Mouse (Mus musculus) midbrain, embryonic 11.5 days (tissue): ENCODE measurements around the gene Rbbp9. TPM values are rescaled to one million over a fixed set of nuclear protein-coding genes. Genes with fewer than 3 reads are reported as not detected.
"Not testable (repeated sequence)": the region's sequence is repeated elsewhere in the genome, so short reads cannot be mapped to it uniquely, and the experiment has no call there.

Experiments
- ATAC-seq: fragments of 200-750 bp; cut with Nextera tagmentation; 2 replicates; pipeline ENCODE4 v1.8.0; 2017; ENCODE audit warnings: moderate TSS enrichment, moderate library complexity; ENCODE audit not compliant: low FRiP score
- DNase-seq: peaks from one replicate; pipeline ENCODE4 v3.0.0; 2015; ENCODE audit warnings: low spot score; ENCODE audit errors: missing footprints
- H3K27ac ChIP-seq: fragments of 300-500 bp; sonication (generic); 2 replicates; pipeline ENCODE4 v1.5.1; 2014; ENCODE audit warnings: low read depth, low read length
- H3K27me3 ChIP-seq: fragments of 300-500 bp; sonication (generic); 2 replicates; pipeline ENCODE4 v1.6.1; 2014; ENCODE audit warnings: mild to moderate bottlenecking, low read length, moderate library complexity, mixed read lengths; ENCODE audit not compliant: control insufficient read depth, insufficient read depth
- H3K36me3 ChIP-seq: fragments of 300-500 bp; sonication (generic); 2 replicates; pipeline ENCODE4 v1.6.1; 2014; ENCODE audit warnings: mild to moderate bottlenecking, low read length, moderate library complexity, mixed read lengths; ENCODE audit not compliant: control insufficient read depth, insufficient read depth
- H3K4me1 ChIP-seq: fragments of 300-500 bp; sonication (generic); 2 replicates; pipeline ENCODE4 v1.6.1; 2014; ENCODE audit warnings: low read length; ENCODE audit not compliant: control insufficient read depth, insufficient read depth
- H3K4me2 ChIP-seq: fragments of 300-500 bp; sonication (generic); 2 replicates; pipeline ENCODE4 v1.6.1; 2014; ENCODE audit warnings: mild to moderate bottlenecking, moderate library complexity
- H3K4me3 ChIP-seq: fragments of 300-500 bp; sonication (generic); 2 replicates; pipeline ENCODE4 v1.5.1; 2014; ENCODE audit warnings: low read depth, low read length
- H3K9ac ChIP-seq: fragments of 300-500 bp; sonication (generic); 2 replicates; pipeline ENCODE4 v1.6.1; 2014; ENCODE audit warnings: low read length
- H3K9me3 ChIP-seq: fragments of 300-500 bp; sonication (generic); 2 replicates; pipeline ENCODE4 v1.6.1; 2016; ENCODE audit warnings: low read length; ENCODE audit not compliant: control insufficient read depth
- WGBS: fragments of 180-500 bp; shearing (Covaris S2); extraction: QIAGEN DNeasy Blood & Tissue Kit; methylation state at CpG from one replicate; pipeline ENCODE4 v1.1.7; 2014; 5-methylcytosine and 5-hydroxymethylcytosine counted together
- polyA plus RNA-seq: library from polyadenylated mRNA; unstranded; fragments of >200 nt; fragmentation: Nextera tagmentation; extraction: Ambion mirVana; gene quantifications from 2 replicates; pipeline ENCODE4 v1.2.1, GENCODE M21; 2014

Rbbp9 gene
- 75.9 and 78.0 TPM in 2 replicates for polyA plus RNA-seq

- Histone ChIP-seq H3K9me3 (no peaks in the 10 kb centered on the region), H3K27ac (no peak within 1 kb of the TSS), H3K4me1 (peaks cover 6% of the 10 kb centered on the region; the same call in 1 of the 2 replicates), H3K9ac (peak within 1 kb of the TSS; percentile 82), H3K36me3 (no peaks in the 10 kb centered on the region), H3K4me2 (peak within 1 kb of the TSS; percentile 59), H3K4me3 (peak within 1 kb of the TSS; percentile 50), H3K27me3 (no peaks in the 10 kb centered on the region)
- DNase-seq = peak; percentile 97
- under 1% methylated on average over 17 of the region's 17 CpGs for WGBS
- ATAC-seq = peak; percentile 98
These were observed at the start of gene Rbbp9 for GRCm38 (mm10) chr2:144550529-144550928. Rbbp9 (minus strand) TSS chr2:144550869.

- no peak within 1 kb of the TSS for H3K27ac ChIP-seq
- peak within 1 kb of the TSS; percentile 92 for H3K9ac ChIP-seq
- ATAC-seq = peak; percentile 94
- H3K4me3 ChIP-seq = peak within 1 kb of the TSS; percentile 58
- H3K9me3 ChIP-seq = no peaks in the 10 kb centered on the region
- H3K4me2 ChIP-seq = peak within 1 kb of the TSS; percentile 71
- H3K36me3 ChIP-seq = no peaks in the 10 kb centered on the region
- WGBS = 2% methylated on average over 50 of the region's 50 CpGs
- H3K27me3 ChIP-seq = no peaks in the 10 kb centered on the region
- peak; percentile 98 for DNase-seq
- no peaks in the 10 kb centered on the region for H3K4me1 ChIP-seq
These were observed 49.4 kb upstream of the Rbbp9 start, which contains the start of gene Dtd1 for GRCm38 (mm10) chr2:144599831-144600687. Dtd1 (plus strand) TSS chr2:144599897.

GRCm38 (mm10) chr2:144598006-144598405 is 47.3 kb upstream of the Rbbp9 start:
- DNase-seq (peak; percentile 49), ATAC-seq (no peak)
- peaks cover 4% of the 10 kb centered on the region for H3K4me1 ChIP-seq
- H3K27ac ChIP-seq = no peak overlapping the region
- H3K4me2 ChIP-seq = no peak overlapping the region
- no peak overlapping the region for H3K4me3 ChIP-seq
- H3K27me3 ChIP-seq = no peaks in the 10 kb centered on the region
- no peaks in the 10 kb centered on the region for H3K36me3 ChIP-seq
- no peaks in the 10 kb centered on the region for H3K9me3 ChIP-seq
- H3K9ac ChIP-seq = no peak overlapping the region
- 66% methylated on average over 2 of the region's 2 CpGs for WGBS

GRCm38 (mm10) chr2:144593951-144594651 is 43.4 kb upstream of the Rbbp9 start, which contains the start of gene Smim26:
Smim26 (plus strand) TSS chr2:144594054.
- Histone ChIP-seq H3K4me1 (peaks cover 4% of the 10 kb centered on the region), H3K36me3 (0 out of 2 replicates have a peak, but pooled peaks cover 3% of the 10 kb centered on the region), H3K27me3 (no peaks in the 10 kb centered on the region), H3K27ac (no peak within 1 kb of the TSS), H3K9me3 (no peaks in the 10 kb centered on the region), H3K9ac (peak within 1 kb of the TSS; percentile 77), H3K4me2 (peak within 1 kb of the TSS; percentile 65), H3K4me3 (peak within 1 kb of the TSS; percentile 63)
- 3% methylated on average over 31 of the region's 31 CpGs for WGBS
- ATAC-seq (peak; percentile 97), DNase-seq (peak; percentile 96)

GRCm38 (mm10) chr2:144593036-144593435 is 42.4 kb upstream of the Rbbp9 start:
- not testable (repeated sequence) for H3K4me2 ChIP-seq, H3K4me3 ChIP-seq, ATAC-seq, H3K4me1 ChIP-seq, H3K9me3 ChIP-seq, H3K36me3 ChIP-seq, H3K27ac ChIP-seq, H3K9ac ChIP-seq, H3K27me3 ChIP-seq
- DNase-seq = peak; percentile 77
- WGBS = 69% methylated on average over 8 of the region's 8 CpGs

GRCm38 (mm10) chr2:144588723-144589122 is 38.1 kb upstream of the Rbbp9 start:
- 79% methylated on average over 4 of the region's 4 CpGs for WGBS
- Histone ChIP-seq H3K9me3 (no peaks in the 10 kb centered on the region), H3K36me3 (peaks cover 25% of the 10 kb centered on the region), H3K27ac (no peak overlapping the region), H3K4me2 (no peak overlapping the region), H3K9ac (no peak overlapping the region), H3K27me3 (no peaks in the 10 kb centered on the region), H3K4me3 (no peak overlapping the region), H3K4me1 (no peaks in the 10 kb centered on the region)
- DNase-seq (no peak), ATAC-seq (no peak)

- Histone ChIP-seq H3K27ac (peak within 1 kb of the TSS; percentile 81), H3K9me3 (no peaks in the 10 kb centered on the region), H3K4me1 (peaks cover 5% of the 10 kb centered on the region; the same call in 1 of the 2 replicates), H3K36me3 (peaks cover 4% of the 10 kb centered on the region; the same call in 1 of the 2 replicates), H3K4me2 (peak within 1 kb of the TSS; percentile 64), H3K4me3 (peak within 1 kb of the TSS; percentile 74), H3K9ac (peak within 1 kb of the TSS; percentile 73), H3K27me3 (no peaks in the 10 kb centered on the region)
- under 1% methylated on average over 44 of the region's 44 CpGs for WGBS
- DNase-seq (peak; percentile 99), ATAC-seq (peak; percentile 98)
These were observed 5.3 kb upstream of the Rbbp9 start, which contains the start of gene Sec23b for GRCm38 (mm10) chr2:144555820-144556552. Sec23b (plus strand) TSS chr2:144556229.

GRCm38 (mm10) chr2:144555286-144555819 is 4.7 kb upstream of the Rbbp9 start:
- Histone ChIP-seq H3K4me3 (peak overlapping the region; percentile 74), H3K27me3 (no peaks in the 10 kb centered on the region), H3K9me3 (no peaks in the 10 kb centered on the region), H3K4me2 (peak overlapping the region; percentile 64), H3K27ac (peak overlapping the region; percentile 81), H3K4me1 (peaks cover 5% of the 10 kb centered on the region; the same call in 1 of the 2 replicates), H3K36me3 (peaks cover 4% of the 10 kb centered on the region; the same call in 1 of the 2 replicates), H3K9ac (peak overlapping the region; percentile 73)
- under 1% methylated on average over 14 of the region's 14 CpGs for WGBS
- ATAC-seq (no peak), DNase-seq (peak; percentile 96)
